Mouse (Mus musculus): ENCODE results near the gene Wwp2. TPM values are rescaled to one million over a fixed set of nuclear protein-coding genes. Genes with fewer than 3 reads are reported as not detected.
A peak's percentile ranks its signal among the peaks of the same experiment; 100 is the strongest.

The Wwp2 gene
- polyA plus RNA-seq, 1 experiment, result 43.7 TPM

DNA sequence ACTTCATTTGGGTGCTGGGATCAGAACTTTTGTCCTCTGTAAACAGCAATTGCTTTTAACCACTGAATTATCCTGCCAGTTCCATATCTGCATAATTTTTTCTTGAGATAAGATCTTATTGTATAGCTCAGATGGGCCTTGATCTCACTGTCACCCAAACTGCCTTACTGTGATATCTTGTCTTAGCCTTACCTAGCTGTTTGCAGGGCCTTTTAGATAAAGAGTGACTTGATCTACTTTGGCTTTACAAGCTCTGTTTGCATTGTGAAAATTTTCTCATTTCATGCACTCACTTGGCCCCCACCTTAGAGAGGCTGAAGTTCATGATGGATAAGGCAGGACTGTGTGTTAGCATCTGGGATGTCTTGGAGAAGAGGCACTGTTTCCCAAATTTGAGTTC is 48.8 kb downstream of the Wwp2 start:
- no peak overlapping the region for H3K27ac ChIP-seq (ENCODE audit: insufficient read depth, low read length)
- H3K4me3 ChIP-seq (ENCODE audit: insufficient read depth, low read length), result no peak overlapping the region
- H3K4me1 ChIP-seq (ENCODE audit: control insufficient read depth, insufficient read depth, low read length), result peaks cover 12% of the 10 kb centered on the region
- no peak for TF ChIP-seq CTCF (IDR thresholded peaks at IDR 0.05; ENCODE audit: borderline replicate concordance, insufficient read depth, low read length)
- TF ChIP-seq POLR2A (IDR thresholded peaks at IDR 0.05; ENCODE audit: low read depth, low read length), result no peak

DNA sequence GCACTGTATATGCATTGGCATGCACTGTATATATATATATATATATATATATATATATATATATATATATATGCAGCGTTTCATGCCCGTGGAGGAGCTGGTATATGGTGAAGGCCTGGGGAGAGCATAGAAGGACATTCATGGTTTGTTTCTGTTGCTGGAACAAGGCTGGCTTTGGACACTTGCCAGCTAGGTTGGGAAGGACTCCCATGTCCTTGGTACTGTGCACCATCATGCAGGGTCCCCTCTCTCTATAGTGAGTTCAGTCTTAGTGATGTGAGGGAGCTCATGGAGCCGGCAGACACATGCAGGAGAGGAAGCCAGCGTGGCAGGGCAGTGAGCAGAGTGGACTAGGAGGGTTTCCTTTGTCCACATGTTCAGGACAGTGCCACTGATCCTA is 52.4 kb downstream of the Wwp2 start:
- no peak for TF ChIP-seq POLR2A (IDR thresholded peaks at IDR 0.05; ENCODE audit: low read depth, low read length)
- TF ChIP-seq CTCF (IDR thresholded peaks at IDR 0.05; ENCODE audit: borderline replicate concordance, insufficient read depth, low read length), result no peak
- peak overlapping the region; percentile 99 for H3K27ac ChIP-seq (ENCODE audit: insufficient read depth, low read length)
- H3K4me1 ChIP-seq (ENCODE audit: control insufficient read depth, insufficient read depth, low read length), result peaks cover 23% of the 10 kb centered on the region
- no peak overlapping the region for H3K4me3 ChIP-seq (ENCODE audit: insufficient read depth, low read length)

- no peak for TF ChIP-seq CTCF (IDR thresholded peaks at IDR 0.05; ENCODE audit: borderline replicate concordance, insufficient read depth, low read length)
- TF ChIP-seq POLR2A (IDR thresholded peaks at IDR 0.05; ENCODE audit: low read depth, low read length), result no peak
Measured at GRCm38 (mm10) chr8:107489086-107489485, 52.9 kb downstream of the Wwp2 start.

GRCm38 (mm10) chr8:107489921-107490320 is 53.8 kb downstream of the Wwp2 start:
- H3K27ac ChIP-seq (ENCODE audit: insufficient read depth, low read length), result peak overlapping the region; percentile 99
- TF ChIP-seq POLR2A (IDR thresholded peaks at IDR 0.05; ENCODE audit: low read depth, low read length) (no peak), CTCF (IDR thresholded peaks at IDR 0.05; ENCODE audit: borderline replicate concordance, insufficient read depth, low read length) (no peak)
- no peak overlapping the region for H3K4me3 ChIP-seq (ENCODE audit: insufficient read depth, low read length)
- H3K4me1 ChIP-seq (ENCODE audit: control insufficient read depth, insufficient read depth, low read length), result peaks cover 23% of the 10 kb centered on the region

More at GRCm38 (mm10) chr8:107489086-107489485, 52.9 kb downstream of the Wwp2 start:
- Histone ChIP-seq H3K4me1 (ENCODE audit: control insufficient read depth, insufficient read depth, low read length) (peaks cover 23% of the 10 kb centered on the region), H3K27ac (ENCODE audit: insufficient read depth, low read length) (peak overlapping the region; percentile 99), H3K4me3 (ENCODE audit: insufficient read depth, low read length) (no peak overlapping the region)

GRCm38 (mm10) chr8:107490649-107491048 is 54.5 kb downstream of the Wwp2 start:
- Histone ChIP-seq H3K27ac (ENCODE audit: insufficient read depth, low read length) (peak overlapping the region; percentile 80), H3K4me3 (ENCODE audit: insufficient read depth, low read length) (no peak overlapping the region), H3K4me1 (ENCODE audit: control insufficient read depth, insufficient read depth, low read length) (peaks cover 23% of the 10 kb centered on the region)
- TF ChIP-seq CTCF (IDR thresholded peaks at IDR 0.05; ENCODE audit: borderline replicate concordance, insufficient read depth, low read length) (no peak), POLR2A (IDR thresholded peaks at IDR 0.05; ENCODE audit: low read depth, low read length) (no peak)

DNA sequence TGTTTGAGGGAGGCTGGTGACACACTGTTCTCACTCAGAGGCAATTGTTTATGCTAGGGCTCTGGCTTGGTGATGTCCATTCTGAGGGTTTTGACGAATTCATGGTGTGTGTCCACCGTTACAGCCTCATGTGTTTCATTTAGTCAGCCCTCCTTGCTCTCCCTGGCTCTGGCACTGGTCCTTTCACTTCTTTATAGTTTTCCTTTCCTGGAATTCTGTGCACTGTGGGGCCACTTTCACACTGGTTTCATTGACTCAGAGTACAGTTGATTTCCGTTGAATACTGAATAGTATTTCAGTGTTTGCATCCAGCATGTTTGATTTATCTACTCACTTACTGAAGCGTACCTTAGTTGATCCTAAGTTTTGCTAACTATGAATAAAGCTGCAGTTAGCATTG is 55.0 kb downstream of the Wwp2 start:
- Histone ChIP-seq H3K27ac (ENCODE audit: insufficient read depth, low read length) (peak overlapping the region; percentile 80), H3K4me1 (ENCODE audit: control insufficient read depth, insufficient read depth, low read length) (peaks cover 23% of the 10 kb centered on the region), H3K4me3 (ENCODE audit: insufficient read depth, low read length) (no peak overlapping the region)
- no peak for TF ChIP-seq CTCF (IDR thresholded peaks at IDR 0.05; ENCODE audit: borderline replicate concordance, insufficient read depth, low read length)
- TF ChIP-seq POLR2A (IDR thresholded peaks at IDR 0.05; ENCODE audit: low read depth, low read length), result no peak

GRCm38 (mm10) chr8:107491831-107492230 is 55.7 kb downstream of the Wwp2 start:
- Histone ChIP-seq H3K4me1 (ENCODE audit: control insufficient read depth, insufficient read depth, low read length) (peaks cover 23% of the 10 kb centered on the region), H3K4me3 (ENCODE audit: insufficient read depth, low read length) (no peak overlapping the region), H3K27ac (ENCODE audit: insufficient read depth, low read length) (peak overlapping the region; percentile 80)
- TF ChIP-seq POLR2A (IDR thresholded peaks at IDR 0.05; ENCODE audit: low read depth, low read length) (no peak), CTCF (IDR thresholded peaks at IDR 0.05; ENCODE audit: borderline replicate concordance, insufficient read depth, low read length) (no peak)

GRCm38 (mm10) chr8:107492802-107493201 is 56.6 kb downstream of the Wwp2 start:
- H3K4me3 ChIP-seq (ENCODE audit: insufficient read depth, low read length), result no peak overlapping the region
- H3K4me1 ChIP-seq (ENCODE audit: control insufficient read depth, insufficient read depth, low read length), result peaks cover 28% of the 10 kb centered on the region
- no peak overlapping the region for H3K27ac ChIP-seq (ENCODE audit: insufficient read depth, low read length)
- TF ChIP-seq CTCF (IDR thresholded peaks at IDR 0.05; ENCODE audit: borderline replicate concordance, insufficient read depth, low read length), result no peak
- no peak for TF ChIP-seq POLR2A (IDR thresholded peaks at IDR 0.05; ENCODE audit: low read depth, low read length)

- Histone ChIP-seq H3K4me3 (ENCODE audit: insufficient read depth, low read length) (no peak overlapping the region), H3K27ac (ENCODE audit: insufficient read depth, low read length) (no peak overlapping the region), H3K4me1 (ENCODE audit: control insufficient read depth, insufficient read depth, low read length) (peaks cover 29% of the 10 kb centered on the region)
- TF ChIP-seq CTCF (IDR thresholded peaks at IDR 0.05; ENCODE audit: borderline replicate concordance, insufficient read depth, low read length) (no peak), POLR2A (IDR thresholded peaks at IDR 0.05; ENCODE audit: low read depth, low read length) (no peak)
Measured at GRCm38 (mm10) chr8:107495425-107495824, 59.3 kb downstream of the Wwp2 start.

GRCm38 (mm10) chr8:107497708-107498107 is 61.5 kb downstream of the Wwp2 start:
- Histone ChIP-seq H3K4me1 (ENCODE audit: control insufficient read depth, insufficient read depth, low read length) (peaks cover 27% of the 10 kb centered on the region), H3K27ac (ENCODE audit: insufficient read depth, low read length) (peak overlapping the region; percentile 91), H3K4me3 (ENCODE audit: insufficient read depth, low read length) (no peak overlapping the region)
- no peak for TF ChIP-seq CTCF (IDR thresholded peaks at IDR 0.05; ENCODE audit: borderline replicate concordance, insufficient read depth, low read length)
- TF ChIP-seq POLR2A (IDR thresholded peaks at IDR 0.05; ENCODE audit: low read depth, low read length), result no peak

DNA sequence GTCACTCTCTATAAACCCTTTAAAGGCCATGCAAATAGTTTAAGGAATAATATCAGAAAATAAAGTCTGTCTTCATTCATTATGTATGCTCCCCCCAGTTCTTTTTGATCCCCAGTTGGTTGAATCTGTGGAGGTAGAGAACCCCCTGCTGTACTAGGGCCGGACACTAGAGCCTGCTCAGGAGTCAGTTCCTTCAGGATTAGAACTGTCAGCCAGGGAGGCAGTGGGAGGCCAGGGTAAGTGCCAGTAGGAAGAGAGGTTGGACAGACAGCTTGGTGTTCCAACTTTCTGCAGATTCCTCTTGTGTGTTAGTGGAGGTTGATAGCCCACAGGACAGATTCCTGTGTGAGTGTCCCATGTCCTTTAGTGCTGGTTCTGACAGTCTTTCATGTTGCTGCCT is 62.2 kb downstream of the Wwp2 start:
- Histone ChIP-seq H3K27ac (ENCODE audit: insufficient read depth, low read length) (peak overlapping the region; percentile 91), H3K4me1 (ENCODE audit: control insufficient read depth, insufficient read depth, low read length) (peaks cover 28% of the 10 kb centered on the region), H3K4me3 (ENCODE audit: insufficient read depth, low read length) (no peak overlapping the region)
- TF ChIP-seq CTCF (IDR thresholded peaks at IDR 0.05; ENCODE audit: borderline replicate concordance, insufficient read depth, low read length), result no peak
- no peak for TF ChIP-seq POLR2A (IDR thresholded peaks at IDR 0.05; ENCODE audit: low read depth, low read length)
